Mouse (Mus musculus) heart, postnatal 4 days (tissue): ENCODE results near the gene Sun1. TPM values are rescaled to one million over a fixed set of nuclear protein-coding genes. Genes with fewer than 3 reads are reported as not detected.
A peak's percentile ranks its signal among the peaks of the same experiment; 100 is the strongest.

Experiments
- DNase-seq: peaks from one replicate; pipeline ENCODE4 v3.0.0; 2021
- total RNA-seq, 2 experiments: library from RNA; stranded (reverse); gene quantifications; 2 replicates each; pipeline ENCODE4 v1.2.3; 2021

Gene Sun1
- total RNA-seq, 2 experiments from 2014 or later = 40.7 to 43.0 TPM

GRCm38 (mm10) chr5:139252081-139252909 lies 51.9 kb downstream of the Sun1 start, which contains the start of gene Get4:
TSS of gene Get4 (plus strand) at chr5:139252324.
- DNase-seq = peak; percentile 100

GRCm38 (mm10) chr5:139252910-139253245 lies 52.4 kb downstream of the Sun1 start:
- DNase-seq = no peak

- peak; percentile 55 for DNase-seq
These were observed 52.9 kb downstream of the Sun1 start for GRCm38 (mm10) chr5:139253301-139253741.

DNA sequence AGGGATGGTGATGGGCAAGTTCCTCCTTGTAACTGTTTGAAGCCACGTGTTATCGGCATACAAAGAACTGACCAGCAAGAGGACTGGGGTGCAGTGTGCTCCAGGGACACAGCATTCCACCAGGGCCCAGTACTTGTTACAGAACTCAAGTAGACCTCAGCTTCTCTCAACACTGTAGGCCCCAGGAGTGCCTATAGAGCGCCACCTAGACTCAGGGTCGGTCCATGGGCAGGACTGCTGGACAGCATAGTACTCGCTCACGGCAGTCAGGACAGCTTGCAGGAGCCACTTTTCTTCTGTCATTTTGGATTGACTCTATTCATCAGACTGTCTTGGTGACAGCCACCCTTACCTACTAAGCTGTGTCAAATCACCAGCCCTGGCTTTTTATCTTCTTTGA lies 54.5 kb downstream of the Sun1 start:
- no peak for DNase-seq

DNA sequence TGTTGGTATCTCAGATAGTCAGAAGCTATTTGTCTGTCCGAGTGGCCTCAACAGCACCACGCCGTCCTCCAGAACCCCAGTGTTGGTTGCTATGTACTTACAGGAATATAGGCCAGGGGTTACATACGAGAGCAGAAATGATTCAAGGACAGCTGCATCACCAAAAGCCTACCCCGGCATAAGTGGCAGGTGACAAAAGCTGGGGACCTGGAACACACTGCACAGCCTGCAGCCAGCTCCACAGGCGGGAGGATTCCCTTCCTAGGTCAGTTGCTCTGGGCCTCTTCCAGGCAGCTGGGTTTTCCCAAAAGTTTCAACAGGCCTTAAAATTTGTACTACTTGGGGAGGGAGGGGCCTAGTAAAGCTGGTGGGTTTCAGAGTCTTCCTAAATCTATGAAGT lies 55.3 kb downstream of the Sun1 start:
- peak; percentile 33 for DNase-seq

DNA sequence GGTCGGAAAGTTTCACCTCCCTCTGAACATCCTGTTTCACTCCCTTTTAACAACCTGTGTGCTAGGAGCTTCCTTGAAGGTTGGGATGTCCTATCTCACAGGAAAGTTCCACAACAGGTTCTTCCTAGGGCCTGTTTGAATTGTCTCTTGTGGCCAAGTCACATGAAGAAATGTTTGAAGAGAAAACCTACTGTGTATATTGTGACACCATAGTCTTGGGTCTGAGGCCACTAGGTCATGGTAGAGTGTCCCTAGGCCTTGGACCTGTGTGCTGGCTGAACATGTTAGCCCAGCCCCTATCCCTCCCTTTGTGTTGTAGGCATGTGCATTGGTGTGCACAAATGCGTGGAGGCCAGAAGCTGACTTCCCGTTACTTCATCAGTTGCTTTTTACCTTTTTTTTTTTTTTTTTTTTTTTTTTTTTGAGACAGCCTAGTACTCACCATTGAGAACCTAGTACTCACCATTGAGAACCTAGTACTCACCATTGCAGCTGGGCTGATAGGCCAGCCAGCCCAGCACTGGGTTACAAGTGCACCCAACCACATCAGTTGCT lies 55.9 kb downstream of the Sun1 start:
- no peak for DNase-seq

- no peak for DNase-seq
These were observed 56.8 kb downstream of the Sun1 start for GRCm38 (mm10) chr5:139257265-139257664.

DNA sequence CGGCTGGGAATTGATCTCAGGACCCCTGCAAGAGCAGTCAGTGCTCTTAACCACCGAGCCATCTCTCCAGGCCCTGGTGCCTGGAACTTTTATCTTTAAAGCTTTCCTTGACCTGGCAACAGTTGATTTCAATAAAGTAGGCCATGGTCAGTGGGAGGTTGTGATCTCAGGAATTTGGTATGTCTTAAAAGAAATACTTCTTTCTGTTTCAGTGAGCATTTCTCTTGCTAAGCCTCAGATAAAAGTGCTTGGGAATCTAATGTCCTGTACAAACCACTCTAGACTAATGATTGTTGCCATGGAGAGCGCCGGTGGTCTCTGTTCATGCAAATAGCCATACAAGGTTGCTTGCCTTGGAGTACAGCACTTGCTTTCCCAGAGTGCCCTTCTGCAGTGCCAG lies 57.4 kb downstream of the Sun1 start:
- no peak for DNase-seq

GRCm38 (mm10) chr5:139258371-139259035 lies 58.1 kb downstream of the Sun1 start:
- DNase-seq = no peak

DNA sequence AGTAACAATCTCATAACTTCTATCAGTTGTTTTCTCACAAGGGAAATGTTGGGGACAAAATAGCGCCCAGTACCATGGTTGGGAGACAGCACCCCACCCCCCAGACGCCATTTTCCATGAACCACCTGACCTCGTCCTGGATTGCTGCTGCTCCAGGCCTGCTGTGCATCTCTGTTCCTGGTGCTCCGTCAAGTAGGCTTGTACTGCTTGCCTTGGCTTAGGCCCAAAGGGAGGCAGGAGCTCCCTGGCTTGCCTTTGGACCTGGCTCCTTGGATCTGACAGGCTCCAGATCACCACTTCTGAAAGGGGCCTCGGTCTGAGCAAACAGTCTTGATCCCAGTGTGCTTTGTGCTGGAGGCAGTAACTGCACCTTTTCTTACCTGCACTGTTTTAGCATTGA lies 59.4 kb downstream of the Sun1 start:
- no peak for DNase-seq

GRCm38 (mm10) chr5:139261403-139261802 lies 61.0 kb downstream of the Sun1 start:
- no peak for DNase-seq

DNA sequence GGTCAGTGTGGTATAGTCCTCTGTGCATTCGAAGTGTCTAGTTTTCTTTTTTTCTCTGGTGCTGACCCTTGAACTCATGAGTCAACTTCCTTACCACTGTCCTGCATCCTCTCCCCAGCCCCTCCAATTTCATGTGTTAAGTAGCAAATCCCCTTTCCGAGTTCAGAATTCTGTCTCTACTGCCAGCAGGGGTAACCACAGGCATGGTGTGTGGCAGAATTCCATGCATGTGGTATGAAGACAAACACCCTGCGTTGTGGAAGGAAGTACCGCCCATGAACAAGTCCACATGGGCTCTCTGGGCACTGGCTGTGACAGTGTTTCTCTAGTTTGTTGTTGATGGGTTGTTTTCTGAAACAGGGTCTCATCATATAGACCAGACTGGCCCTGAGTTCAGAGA lies 67.2 kb downstream of the Sun1 start:
- DNase-seq = no peak

- peak; percentile 52 for DNase-seq
These were observed 70.5 kb downstream of the Sun1 start for GRCm38 (mm10) chr5:139270806-139271521.

DNA sequence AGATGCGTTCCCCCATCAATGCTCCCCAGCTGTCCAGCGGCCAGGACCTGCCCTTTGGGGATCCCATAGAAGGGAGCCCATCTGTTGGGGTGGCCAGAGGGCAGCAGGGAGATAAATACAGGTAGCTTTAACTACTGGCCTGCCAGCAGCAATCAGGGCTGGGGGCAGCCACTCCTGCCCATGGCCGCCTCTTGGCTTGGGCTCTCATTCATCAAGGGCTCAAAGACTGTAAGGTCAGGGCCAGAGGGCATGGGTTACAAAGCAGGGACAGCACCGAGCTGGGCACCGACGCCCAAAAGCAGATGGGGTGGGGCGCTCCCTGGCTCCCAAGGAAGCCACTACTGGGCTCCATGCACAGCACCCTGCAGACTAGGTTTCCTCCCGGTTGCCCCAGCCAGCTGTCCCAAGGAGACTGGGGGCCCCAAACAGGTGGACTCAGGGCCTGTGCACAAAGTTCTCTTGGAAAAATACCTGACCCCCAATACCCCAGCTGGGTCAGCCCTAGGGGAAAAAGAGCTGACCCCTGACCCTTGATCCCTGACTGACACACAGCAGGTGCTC lies 71.6 kb downstream of the Sun1 start:
- no peak for DNase-seq

GRCm38 (mm10) chr5:139277287-139277686 lies 76.8 kb downstream of the Sun1 start:
- no peak for DNase-seq

GRCm38 (mm10) chr5:139281373-139282112 lies 81.1 kb downstream of the Sun1 start:
- peak; percentile 32 for DNase-seq

- DNase-seq = peak; percentile 94
These were observed 81.8 kb downstream of the Sun1 start for GRCm38 (mm10) chr5:139282191-139282590.

- DNase-seq = no peak
These were observed 83.2 kb downstream of the Sun1 start for GRCm38 (mm10) chr5:139283460-139284180.

- no peak for DNase-seq
These were observed 85.1 kb downstream of the Sun1 start for GRCm38 (mm10) chr5:139285383-139286067.

- no peak for DNase-seq
These were observed 85.9 kb downstream of the Sun1 start for GRCm38 (mm10) chr5:139286142-139286941.
